Comparison of ENCODE assay signal across 11 mouse cellular contexts in genomic region chr8:115719126-115719525, GRCm38 (mm10). TPM values are rescaled to one million over a fixed set of nuclear protein-coding genes. Genes with fewer than 3 reads are reported as not detected.
DNase-seq lines count a peak whose midpoint lies in the region; ATAC-seq and TF ChIP-seq lines count a peak whose summit lies in the region.
"Had no signal": no experiment of that assay in that cellular context is flagged by ENCODE, and none has a peak within 500 bp of the region (broad histone marks: within the 10 kb centered on the region; RNA-seq: fewer than 3 reads in every experiment).

No protein-coding gene starts in this region.

- no peak overlapping the region for H3K4me2 ChIP-seq in midbrain, embryonic 11.5 days
- H3K4me2 ChIP-seq in midbrain, embryonic 15.5 days: no peak overlapping the region
- no peak overlapping the region for H3K4me2 ChIP-seq in forebrain, postnatal 0 days (ENCODE audit: low read depth)
- no peak overlapping the region for H3K4me2 ChIP-seq in intestine, postnatal 0 days (replicated peaks; ENCODE audit: low read depth)
- H3K4me2 ChIP-seq: hindbrain, embryonic 15.5 days; liver, embryonic 15.5 days had no signal

- intact Hi-C loops in heart, postnatal 14 days (cut with DNase I): loop anchor here (10.0 kb wide), 1 partner anchor 426 kb away; no protein-coding TSS in a partner anchor

- H3K9me3 ChIP-seq in heart, embryonic 10.5 days: no peaks in the 10 kb centered on the region
- H3K9me3 ChIP-seq in midbrain, embryonic 11.5 days (ENCODE audit: control insufficient read depth, low read length): no peaks in the 10 kb centered on the region
- H3K9me3 ChIP-seq in midbrain, embryonic 15.5 days: no peaks in the 10 kb centered on the region
- no peaks in the 10 kb centered on the region for H3K9me3 ChIP-seq in forebrain, postnatal 0 days (ENCODE audit: low read length)
- H3K9me3 ChIP-seq in intestine, postnatal 0 days (ENCODE audit: control insufficient read depth): no peaks in the 10 kb centered on the region
- H3K9me3 ChIP-seq: hindbrain, embryonic 15.5 days; liver, embryonic 15.5 days had no signal

- no peak overlapping the region for H3K4me3 ChIP-seq in heart, embryonic 10.5 days
- H3K4me3 ChIP-seq in midbrain, embryonic 11.5 days (ENCODE audit: low read depth, low read length): no peak overlapping the region
- no peak overlapping the region for H3K4me3 ChIP-seq in midbrain, embryonic 15.5 days
- H3K4me3 ChIP-seq in forebrain, postnatal 0 days (ENCODE audit: low read depth, low read length): no peak overlapping the region
- no peak overlapping the region for H3K4me3 ChIP-seq in intestine, postnatal 0 days (ENCODE audit: low read depth, low read length)
- H3K4me3 ChIP-seq: hindbrain, embryonic 15.5 days; liver, embryonic 15.5 days had no signal

- DNase-seq in heart, adult 18-20 months: peak; percentile 47 to 57
- DNase-seq in heart, embryonic 10.5 days (ENCODE audit: low spot score): no peak
- peak; percentile 23 for DNase-seq in midbrain, embryonic 11.5 days (ENCODE audit: low spot score, missing footprints)
- peak; percentile 14 to 34 for DNase-seq in heart, postnatal 14 days
- no peak for DNase-seq in forebrain, postnatal 0 days
- DNase-seq: cerebellum, adult 11-12 months had no signal

- H3K36me3 ChIP-seq in heart, embryonic 10.5 days: no peaks in the 10 kb centered on the region
- no peaks in the 10 kb centered on the region for H3K36me3 ChIP-seq in midbrain, embryonic 11.5 days (ENCODE audit: control insufficient read depth, insufficient read depth, low read length)
- no peaks in the 10 kb centered on the region for H3K36me3 ChIP-seq in midbrain, embryonic 15.5 days (replicated peaks)
- no peaks in the 10 kb centered on the region for H3K36me3 ChIP-seq in forebrain, postnatal 0 days (ENCODE audit: insufficient read depth)
- H3K36me3 ChIP-seq in intestine, postnatal 0 days (ENCODE audit: control insufficient read depth, insufficient read depth): no peaks in the 10 kb centered on the region
- H3K36me3 ChIP-seq: hindbrain, embryonic 15.5 days; liver, embryonic 15.5 days had no signal

- TF ChIP-seq CTCF in forebrain, postnatal 0 days (IDR thresholded peaks at IDR 0.05; ENCODE audit: low read depth): no peak
- TF ChIP-seq CTCF in intestine, postnatal 0 days (IDR thresholded peaks at IDR 0.05; ENCODE audit: low read depth): no peak

- WGBS in heart, embryonic 10.5 days: 66% methylated on average over 7 of the region's 7 CpGs
- WGBS in midbrain, embryonic 11.5 days: 84% methylated on average over 7 of the region's 7 CpGs
- 84% methylated on average over 7 of the region's 7 CpGs for WGBS in midbrain, embryonic 15.5 days
- 77% methylated on average over 7 of the region's 7 CpGs for WGBS in forebrain, postnatal 0 days
- WGBS in intestine, postnatal 0 days: 72% methylated on average over 7 of the region's 7 CpGs

- no peaks in the 10 kb centered on the region for H3K4me1 ChIP-seq in heart, embryonic 10.5 days
- H3K4me1 ChIP-seq in midbrain, embryonic 11.5 days (ENCODE audit: control insufficient read depth, insufficient read depth, low read length): no peaks in the 10 kb centered on the region
- H3K4me1 ChIP-seq in midbrain, embryonic 15.5 days: no peaks in the 10 kb centered on the region
- no peaks in the 10 kb centered on the region for H3K4me1 ChIP-seq in forebrain, postnatal 0 days (ENCODE audit: insufficient read depth)
- no peaks in the 10 kb centered on the region for H3K4me1 ChIP-seq in intestine, postnatal 0 days (replicated peaks; ENCODE audit: control insufficient read depth, insufficient read depth, low read length)
- H3K4me1 ChIP-seq: hindbrain, embryonic 15.5 days; liver, embryonic 15.5 days had no signal

- H3K27ac ChIP-seq in heart, embryonic 10.5 days: no peak overlapping the region
- no peak overlapping the region for H3K27ac ChIP-seq in midbrain, embryonic 11.5 days (ENCODE audit: low read depth, low read length)
- no peak overlapping the region for H3K27ac ChIP-seq in midbrain, embryonic 15.5 days
- H3K27ac ChIP-seq in forebrain, postnatal 0 days (ENCODE audit: low read depth, low read length): no peak overlapping the region
- H3K27ac ChIP-seq in intestine, postnatal 0 days (ENCODE audit: low read depth, low read length): no peak overlapping the region
- H3K27ac ChIP-seq: hindbrain, embryonic 15.5 days; liver, embryonic 15.5 days had no signal

- H3K27me3 ChIP-seq in heart, embryonic 10.5 days (ENCODE audit: insufficient read depth, poor library complexity, severe bottlenecking): peaks cover 19% of the 10 kb centered on the region; the same call in 1 of the 2 replicates
- H3K27me3 ChIP-seq in midbrain, embryonic 11.5 days (ENCODE audit: control insufficient read depth, insufficient read depth, low read length): no peaks in the 10 kb centered on the region
- H3K27me3 ChIP-seq in midbrain, embryonic 15.5 days (replicated peaks): 0 out of 2 replicates have a peak, but pooled peaks cover 3% of the 10 kb centered on the region
- H3K27me3 ChIP-seq in forebrain, postnatal 0 days (ENCODE audit: insufficient read depth, low read length): no peaks in the 10 kb centered on the region
- H3K27me3 ChIP-seq in intestine, postnatal 0 days (replicated peaks; ENCODE audit: control insufficient read depth, insufficient read depth, low read length): no peaks in the 10 kb centered on the region
- H3K27me3 ChIP-seq: liver, embryonic 15.5 days; Patski had no signal

- H3K9ac ChIP-seq in midbrain, embryonic 11.5 days (ENCODE audit: low read length): no peak overlapping the region
- H3K9ac ChIP-seq in midbrain, embryonic 15.5 days: no peak overlapping the region
- H3K9ac ChIP-seq in forebrain, postnatal 0 days: no peak overlapping the region
- H3K9ac ChIP-seq in intestine, postnatal 0 days (ENCODE audit: low read depth, low read length): no peak overlapping the region
- H3K9ac ChIP-seq: hindbrain, embryonic 15.5 days; liver, embryonic 15.5 days had no signal

- ATAC-seq in midbrain, embryonic 11.5 days (ENCODE audit: low FRiP score): no peak
- ATAC-seq in midbrain, embryonic 15.5 days (replicated peaks): no peak
- ATAC-seq in forebrain, postnatal 0 days: no peak
- ATAC-seq in intestine, postnatal 0 days: no peak; the same call in 1 of the 2 replicates

RNA-seq across cellular contexts. Expression of gene Maf, which starts 11.5 kb away (rescaled TPM):
- 1 to 10 TPM; 8.5 to 9.1 TPM for total RNA-seq in heart, adult 18-20 months (2021)
- 1.2 and 2.1 TPM in 2 replicates for polyA plus RNA-seq in heart, embryonic 10.5 days (2016; fragmentation: Nextera tagmentation; extraction: Ambion mirVana)
- polyA plus RNA-seq in midbrain, embryonic 11.5 days (2014; fragmentation: Nextera tagmentation; extraction: Ambion mirVana): 4.2 and 4.7 TPM in 2 replicates
- 7.0 and 7.5 TPM in 2 replicates for polyA plus RNA-seq in midbrain, embryonic 15.5 days (2015; fragmentation: Nextera tagmentation; extraction: Ambion mirVana)
- total RNA-seq in heart, postnatal 14 days (2021): 10 to 100 TPM in 1 of 2 experiments, 1 to 10 TPM in 1; 8.2 to 11.0 TPM
- total RNA-seq in forebrain, postnatal 0 days (2014; rRNA removed): 16.7 and 20.9 TPM in 2 replicates
- 4.3 and 5.0 TPM in 2 replicates for polyA plus RNA-seq in forebrain, postnatal 0 days (2015; fragmentation: Nextera tagmentation; extraction: Ambion mirVana)
- polyA plus RNA-seq in intestine, postnatal 0 days (2015; fragmentation: Nextera tagmentation; extraction: Ambion mirVana): 23.9 and 31.6 TPM in 2 replicates

Comparison
In these comparisons a context has a peak if more than half of its experiments do, and no peak if none do; other contexts are left out.
1. DNase-seq: peak in heart, adult 18-20 months (2 of 2), midbrain, embryonic 11.5 days (single experiment) and heart, postnatal 14 days (2 of 2); none in heart, embryonic 10.5 days (single experiment) and forebrain, postnatal 0 days (single experiment).